Mouse (Mus musculus) kidney, adult 2 months (tissue): Measurements from ENCODE around the gene Trove2.

Source experiments
- CTCF ChIP-seq: fragments of 200-500 bp; conservative IDR thresholded peaks from 2 replicates; pipeline ENCODE4 v1.5.1; 2011; ENCODE audit warnings: low read depth, mild to moderate bottlenecking, control low read depth, low read length, moderate library complexity, mixed read lengths; ENCODE audit not compliant: insufficient read depth, insufficient read length
- POLR2A ChIP-seq: fragments of 200-500 bp; IDR thresholded peaks from one replicate; pipeline ENCODE4 v1.6.1; 2011; ENCODE audit warnings: low read depth, low read length, control low read depth

DNA sequence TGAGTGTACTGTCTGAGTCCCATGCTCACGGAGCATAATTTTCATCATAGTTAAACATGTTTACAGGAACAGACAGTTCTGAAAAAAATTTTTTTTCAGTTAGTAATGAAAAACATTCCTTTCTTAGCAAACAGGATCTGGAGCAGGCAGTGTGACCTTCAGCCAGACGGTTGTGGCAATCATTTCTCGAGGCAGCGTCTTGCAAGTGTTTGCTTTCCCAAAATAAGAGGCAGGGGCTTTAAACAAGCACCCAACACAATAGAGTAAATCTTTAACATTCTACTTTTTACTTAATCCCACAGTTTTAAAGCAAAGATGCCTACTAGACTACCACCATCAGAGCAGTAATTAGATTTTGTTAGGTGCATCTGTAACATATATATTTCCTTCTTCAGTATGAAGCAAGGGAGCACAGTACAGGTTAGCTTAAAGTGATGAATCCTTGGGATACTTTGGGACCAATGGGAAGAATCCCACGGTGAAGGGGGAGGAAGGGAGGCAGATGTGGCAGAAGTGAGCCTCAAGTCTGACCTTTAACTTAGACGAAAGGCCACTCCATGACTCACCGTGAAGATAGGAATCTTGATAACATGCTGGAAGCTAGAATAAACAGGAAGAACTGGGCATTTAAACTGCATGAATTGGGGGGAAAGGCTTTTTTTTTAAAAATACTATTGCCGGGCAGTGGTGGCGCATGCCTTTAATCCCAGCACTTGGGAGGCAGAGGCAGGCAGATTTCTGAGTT is 49.0 kb downstream of the Trove2 start:
- no peak for TF ChIP-seq CTCF
- no peak for TF ChIP-seq POLR2A
